20 mouse cellular contexts compared by ENCODE assay signal in the genomic region with DNA sequence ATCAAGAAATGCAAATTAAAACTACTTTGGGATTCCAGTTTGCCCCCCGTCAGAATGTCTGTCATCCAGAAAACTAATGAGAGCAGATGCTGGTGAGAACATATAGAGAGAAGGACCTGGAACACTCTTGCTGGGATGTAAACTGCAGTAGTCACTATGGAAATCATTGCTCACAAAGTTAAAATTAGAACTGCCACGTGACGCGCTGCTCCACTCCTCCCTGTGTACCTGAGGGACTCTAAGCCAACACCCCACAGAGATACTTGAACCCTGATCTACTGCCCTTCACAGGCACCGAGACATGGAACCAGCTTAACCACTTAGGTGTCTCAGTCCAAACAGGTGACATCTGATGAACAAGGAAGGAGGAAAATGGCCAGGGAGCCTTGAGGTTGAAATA.
DNase-seq lines count a peak whose midpoint lies in the region; TF ChIP-seq lines count a peak whose summit lies in the region.
"Had no signal": no experiment of that assay in that cellular context is flagged by ENCODE, and none has a peak within 500 bp of the region (broad histone marks: within the 10 kb centered on the region; RNA-seq: fewer than 3 reads in every experiment).

No protein-coding gene starts in this region.

- intact Hi-C loops in heart, postnatal 25 days (cut with DNase I), result no loop called here

- in situ Hi-C loops in CH12.LX (cut with MboI; ENCODE audit: low pct_ligation_motif_present, low pct_unique_long_range_greater_than_20kb, low sequenced_read_pairs), result no loop called here

- peaks cover 6 to 39% of the 10 kb centered on the region in 2 experiments; a peak in 3 of 4 replicates for H3K4me1 ChIP-seq in CH12.LX (ENCODE audit: control insufficient read depth in 1 of 2, insufficient read depth in 2 of 2)
- H3K4me1 ChIP-seq: embryonic facial prominence, embryonic 13.5 days; embryonic facial prominence, embryonic 15.5 days; forebrain, embryonic 10.5 days; forebrain, embryonic 12.5 days had no signal

- H3K9ac ChIP-seq in CH12.LX (ENCODE audit: insufficient read depth, low read depth), result no peak overlapping the region
- H3K9ac ChIP-seq: embryonic facial prominence, embryonic 13.5 days; embryonic facial prominence, embryonic 15.5 days; forebrain, embryonic 12.5 days had no signal

- H3K9me3 ChIP-seq in CH12.LX (replicated peaks; ENCODE audit: low read length), result no peaks in the 10 kb centered on the region
- H3K9me3 ChIP-seq: embryonic facial prominence, embryonic 13.5 days; embryonic facial prominence, embryonic 15.5 days; forebrain, embryonic 10.5 days; forebrain, embryonic 12.5 days had no signal

- dilution Hi-C loops in CH12.LX (cut with MboI; ENCODE audit: extremely low pct_ligation_motif_present, extremely low pct_unique_long_range_greater_than_20kb, low sequenced_read_pairs), result no loop called here

- H3K36me3 ChIP-seq in CH12.LX (replicated peaks in 1 of 2; ENCODE audit: control insufficient read depth in 1 of 2, insufficient read depth in 1 of 2, low read length in 1 of 2), result peaks cover 0 to 4% of the 10 kb centered on the region in 2 experiments
- H3K36me3 ChIP-seq: embryonic facial prominence, embryonic 13.5 days; embryonic facial prominence, embryonic 15.5 days; forebrain, embryonic 10.5 days; forebrain, embryonic 12.5 days had no signal

- no peak overlapping the region for H3K27ac ChIP-seq in CH12.LX (ENCODE audit: insufficient read depth, low read depth)
- H3K27ac ChIP-seq: embryonic facial prominence, embryonic 13.5 days; embryonic facial prominence, embryonic 15.5 days; forebrain, embryonic 10.5 days; forebrain, embryonic 12.5 days had no signal

- TF ChIP-seq EP300 in CH12.LX (IDR thresholded peaks at IDR 0.05; ENCODE audit: low read length), result no peak

- no peaks in the 10 kb centered on the region for H3K27me3 ChIP-seq in CH12.LX (replicated peaks)

- H3K79me2 ChIP-seq in CH12.LX (replicated peaks; ENCODE audit: control insufficient read depth, extremely low read depth, insufficient read depth, poor library complexity, severe bottlenecking), result no peaks in the 10 kb centered on the region

- TF ChIP-seq RAD21 in CH12.LX (IDR thresholded peaks at IDR 0.05; ENCODE audit: low read depth, low read length), result no peak

- no peak for TF ChIP-seq POLR2A in CH12.LX (IDR thresholded peaks at IDR 0.05; ENCODE audit: low read depth, low read length)

- TF ChIP-seq CTCF in CH12.LX (conservative IDR thresholded peaks at IDR 0.05 in 1 of 2, IDR thresholded peaks at IDR 0.05 in 1 of 2; ENCODE audit: low read depth in 2 of 2, low read length in 2 of 2), result no peak

- H3K4me2 ChIP-seq in CH12.LX (ENCODE audit: insufficient read depth, low read depth, poor library complexity, severe bottlenecking), result no peak overlapping the region
- H3K4me2 ChIP-seq: embryonic facial prominence, embryonic 13.5 days; embryonic facial prominence, embryonic 15.5 days; forebrain, embryonic 12.5 days had no signal

- H3K4me3 ChIP-seq in CH12.LX (replicated peaks in 1 of 3; ENCODE audit: low read depth in 2 of 3, low read length in 2 of 3, poor library complexity in 1 of 3), result no peak overlapping the region
- H3K4me3 ChIP-seq: embryonic facial prominence, embryonic 13.5 days; embryonic facial prominence, embryonic 15.5 days; erythroblast, embryonic 14.5 days; forebrain, embryonic 10.5 days; forebrain, embryonic 12.5 days had no signal

- peak; percentile 41 to 47 for DNase-seq in heart, adult 18-20 months
- no peak for DNase-seq in heart, adult 8-10 months (ENCODE audit: low spot score)
- DNase-seq in heart, postnatal 4 days, result peak; percentile 33
- no peak for DNase-seq in heart, postnatal 25 days (ENCODE audit: low spot score)
- DNase-seq in CH12.LX (ENCODE audit: extremely low read depth), result peak; percentile 44
- no peak for DNase-seq in adrenal gland, adult 18-20 months (ENCODE audit: low spot score in 2 of 2)
- DNase-seq: adrenal gland, adult 8-10 months; adrenal gland, postnatal 14 days; B cell, adult 2 months; cerebellum, adult 11-12 months; cerebellum, adult 2 months; cerebellum, adult 9-10 months; cerebellum, postnatal 14 days; cerebellum, postnatal 36 days; embryo, embryonic 11 days had no signal

TF ChIP-seq in CH12.LX, 34 proteins besides CTCF, POLR2A, EP300 and RAD21:
- peak; percentile 52 for TF ChIP-seq USF1 (IDR thresholded peaks at IDR 0.05; ENCODE audit: low read depth, low read length)
- peak; percentile 58; the same call in 1 of the 2 replicates for TF ChIP-seq USF2 (conservative IDR thresholded peaks at IDR 0.05; ENCODE audit: low read depth, low read length)
- TF ChIP-seq ZC3H11A (IDR thresholded peaks at IDR 0.05; ENCODE audit: low read depth, low read length), result no peak
- TF ChIP-seq ZNF384 (IDR thresholded peaks at IDR 0.05; ENCODE audit: low read depth, low read length), result no peak
- TF ChIP-seq ZKSCAN1 (IDR thresholded peaks at IDR 0.05; ENCODE audit: borderline replicate concordance, low read depth, low read length), result no peak
- peak; percentile 51 for TF ChIP-seq BHLHE40 (IDR thresholded peaks at IDR 0.05; ENCODE audit: low read depth, low read length)
- no peak for TF ChIP-seq MXI1 (IDR thresholded peaks at IDR 0.05; ENCODE audit: low read depth, low read length)
- TF ChIP-seq MAZ (IDR thresholded peaks at IDR 0.05; ENCODE audit: low read depth, low read length), result no peak
- no peak for TF ChIP-seq RCOR1 (conservative IDR thresholded peaks at IDR 0.05; ENCODE audit: low read depth, low read length)
- TF ChIP-seq MEF2A (IDR thresholded peaks at IDR 0.05; ENCODE audit: borderline replicate concordance, low read depth, low read length), result peak; percentile 85; the same call in 1 of the 2 replicates
- no peak for TF ChIP-seq JUN (IDR thresholded peaks at IDR 0.05; ENCODE audit: insufficient read depth, low read depth, low read length)
- TF ChIP-seq SIN3A (IDR thresholded peaks at IDR 0.05; ENCODE audit: low read length), result no peak
- no peak for TF ChIP-seq MAX (IDR thresholded peaks at IDR 0.05; ENCODE audit: low read length)
- TF ChIP-seq PAX5 (IDR thresholded peaks at IDR 0.05; ENCODE audit: low read length), result no peak

Comparison
In these comparisons a context has a peak if more than half of its experiments do, and no peak if none do; other contexts are left out.
1. DNase-seq: peak in heart, adult 18-20 months (2 of 2), heart, postnatal 4 days (single experiment) and CH12.LX (single experiment); none in heart, adult 8-10 months (single experiment), heart, postnatal 25 days (single experiment) and adrenal gland, adult 18-20 months (0 of 2).